Mouse (Mus musculus) spleen, adult 2 months (tissue): Measurements from ENCODE around the gene Acp6.

Source experiments
- CTCF ChIP-seq: fragments of 200-500 bp; IDR thresholded peaks from 2 replicates; pipeline ENCODE4 v1.5.1; 2011; ENCODE audit warnings: mild to moderate bottlenecking, inconsistent platforms; ENCODE audit not compliant: insufficient read depth, insufficient read length, insufficient replicate concordance; ENCODE audit errors: extremely low read depth
- POLR2A ChIP-seq: fragments of 200-500 bp; IDR thresholded peaks from 2 replicates; pipeline ENCODE4 v1.6.1; 2011; ENCODE audit warnings: low read depth, low read length, inconsistent platforms

- TF ChIP-seq CTCF (no peak), POLR2A (no peak)
These were observed 8.5 kb downstream of the Acp6 start for GRCm38 (mm10) chr3:97167126-97167525.
